Mouse (Mus musculus): ENCODE measurements around the gene Cntf. TPM values are rescaled to one million over a fixed set of nuclear protein-coding genes. Genes with fewer than 3 reads are reported as not detected.

Cntf gene
- polyA plus RNA-seq, 1 experiment from 2014 or later = 0.27 TPM

GRCm38 (mm10) chr19:12799081-12799480, 33.6 kb upstream of the Cntf start:
- 79% methylated on average over 3 of the region's 3 CpGs for WGBS
- Histone ChIP-seq H3K4me2 (no peak overlapping the region), H3K9me3 (ENCODE audit: control insufficient read depth, low read length) (no peaks in the 10 kb centered on the region), H3K36me3 (ENCODE audit: control insufficient read depth, insufficient read depth, low read length) (no peaks in the 10 kb centered on the region), H3K27ac (ENCODE audit: low read depth, low read length) (no peak overlapping the region), H3K27me3 (replicated peaks; ENCODE audit: control insufficient read depth, insufficient read depth, low read length) (no peaks in the 10 kb centered on the region), H3K9ac (ENCODE audit: low read depth, low read length) (no peak overlapping the region), H3K4me1 (replicated peaks; ENCODE audit: control insufficient read depth, insufficient read depth, low read length) (no peaks in the 10 kb centered on the region), H3K4me3 (ENCODE audit: low read depth, low read length) (no peak overlapping the region)
- DNase-seq (ENCODE audit: low spot score) (no peak), ATAC-seq (replicated peaks; ENCODE audit: low FRiP score) (no peak)

- no peak for DNase-seq (ENCODE audit: low spot score)
- Histone ChIP-seq H3K4me3 (ENCODE audit: low read depth, low read length) (no peak overlapping the region), H3K27ac (ENCODE audit: low read depth, low read length) (no peak overlapping the region), H3K36me3 (ENCODE audit: control insufficient read depth, insufficient read depth, low read length) (no peaks in the 10 kb centered on the region), H3K27me3 (replicated peaks; ENCODE audit: control insufficient read depth, insufficient read depth, low read length) (no peaks in the 10 kb centered on the region), H3K9ac (ENCODE audit: low read depth, low read length) (no peak overlapping the region), H3K4me2 (no peak overlapping the region), H3K9me3 (ENCODE audit: control insufficient read depth, low read length) (no peaks in the 10 kb centered on the region), H3K4me1 (replicated peaks; ENCODE audit: control insufficient read depth, insufficient read depth, low read length) (no peaks in the 10 kb centered on the region)
- 67% methylated on average over 4 of the region's 4 CpGs for WGBS
- no peak for ATAC-seq (replicated peaks; ENCODE audit: low FRiP score)
These were observed 33.0 kb upstream of the Cntf start for GRCm38 (mm10) chr19:12798404-12798803.

- Histone ChIP-seq H3K4me3 (ENCODE audit: low read depth, low read length) (peak overlapping the region; percentile 92), H3K9ac (ENCODE audit: low read depth, low read length) (peak overlapping the region; percentile 91), H3K4me1 (replicated peaks; ENCODE audit: control insufficient read depth, insufficient read depth, low read length) (peaks cover 3% of the 10 kb centered on the region; the same call in 1 of the 2 replicates), H3K27ac (ENCODE audit: low read depth, low read length) (peak overlapping the region; percentile 99), H3K36me3 (ENCODE audit: control insufficient read depth, insufficient read depth, low read length) (no peaks in the 10 kb centered on the region), H3K9me3 (ENCODE audit: control insufficient read depth, low read length) (no peaks in the 10 kb centered on the region), H3K4me2 (peak overlapping the region; percentile 82), H3K27me3 (replicated peaks; ENCODE audit: control insufficient read depth, insufficient read depth, low read length) (no peaks in the 10 kb centered on the region)
- WGBS = under 1% methylated on average over 7 of the region's 7 CpGs
- ATAC-seq (replicated peaks; ENCODE audit: low FRiP score) (no peak), DNase-seq (ENCODE audit: low spot score) (no peak)
These were observed 31.6 kb upstream of the Cntf start for GRCm38 (mm10) chr19:12797071-12797470.

GRCm38 (mm10) chr19:12796328-12796931, 31.0 kb upstream of the Cntf start:
- peak overlapping the region; percentile 92 for H3K4me3 ChIP-seq (ENCODE audit: low read depth, low read length)
- under 1% methylated on average over 29 of the region's 29 CpGs for WGBS
- ATAC-seq (replicated peaks; ENCODE audit: low FRiP score) (peak; percentile 39), DNase-seq (ENCODE audit: low spot score) (peak; percentile 73)
- peak overlapping the region; percentile 91 for H3K9ac ChIP-seq (ENCODE audit: low read depth, low read length)
- peaks cover 3% of the 10 kb centered on the region; the same call in 1 of the 2 replicates for H3K4me1 ChIP-seq (replicated peaks; ENCODE audit: control insufficient read depth, insufficient read depth, low read length)
- peak overlapping the region; percentile 82 for H3K4me2 ChIP-seq
- H3K9me3 ChIP-seq (ENCODE audit: control insufficient read depth, low read length) = no peaks in the 10 kb centered on the region
- H3K27me3 ChIP-seq (replicated peaks; ENCODE audit: control insufficient read depth, insufficient read depth, low read length) = no peaks in the 10 kb centered on the region
- peak overlapping the region; percentile 99 for H3K27ac ChIP-seq (ENCODE audit: low read depth, low read length)
- no peaks in the 10 kb centered on the region for H3K36me3 ChIP-seq (ENCODE audit: control insufficient read depth, insufficient read depth, low read length)

GRCm38 (mm10) chr19:12795511-12796327, 30.3 kb upstream of the Cntf start, which contains the start of the genes Zfp91 and Lpxn:
Zfp91 (minus strand) TSS chr19:12796126.
Lpxn (plus strand) TSS chr19:12796193.
- Histone ChIP-seq H3K4me1 (replicated peaks; ENCODE audit: control insufficient read depth, insufficient read depth, low read length) (peaks cover 6% of the 10 kb centered on the region; the same call in 1 of the 2 replicates), H3K27me3 (replicated peaks; ENCODE audit: control insufficient read depth, insufficient read depth, low read length) (no peaks in the 10 kb centered on the region), H3K36me3 (ENCODE audit: control insufficient read depth, insufficient read depth, low read length) (no peaks in the 10 kb centered on the region), H3K9ac (ENCODE audit: low read depth, low read length) (peak within 1 kb of the TSS; percentile 99), H3K4me3 (ENCODE audit: low read depth, low read length) (peak within 1 kb of the TSS; percentile 92), H3K27ac (ENCODE audit: low read depth, low read length) (peak within 1 kb of the TSS; percentile 99), H3K9me3 (ENCODE audit: control insufficient read depth, low read length) (no peaks in the 10 kb centered on the region), H3K4me2 (peak within 1 kb of the TSS; percentile 82)
- ATAC-seq (replicated peaks; ENCODE audit: low FRiP score) (peak; percentile 88), DNase-seq (ENCODE audit: low spot score) (peak; percentile 93)
- WGBS = under 1% methylated on average over 65 of the region's 76 CpGs

- Histone ChIP-seq H3K9me3 (ENCODE audit: control insufficient read depth, low read length) (no peaks in the 10 kb centered on the region), H3K4me1 (replicated peaks; ENCODE audit: control insufficient read depth, insufficient read depth, low read length) (peaks cover 6% of the 10 kb centered on the region; the same call in 1 of the 2 replicates), H3K4me3 (ENCODE audit: low read depth, low read length) (peak overlapping the region; percentile 92), H3K4me2 (peak overlapping the region; percentile 77), H3K27me3 (replicated peaks; ENCODE audit: control insufficient read depth, insufficient read depth, low read length) (no peaks in the 10 kb centered on the region), H3K36me3 (ENCODE audit: control insufficient read depth, insufficient read depth, low read length) (no peaks in the 10 kb centered on the region), H3K9ac (ENCODE audit: low read depth, low read length) (peak overlapping the region; percentile 99), H3K27ac (ENCODE audit: low read depth, low read length) (peak overlapping the region; percentile 99)
- WGBS = 0% methylated on average over 32 of the region's 63 CpGs
- DNase-seq (ENCODE audit: low spot score) = no peak
- ATAC-seq (replicated peaks; ENCODE audit: low FRiP score) = peak; percentile 10
These were observed 29.7 kb upstream of the Cntf start for GRCm38 (mm10) chr19:12795110-12795509.

- H3K4me1 ChIP-seq (replicated peaks; ENCODE audit: control insufficient read depth, insufficient read depth, low read length) = peaks cover 6% of the 10 kb centered on the region; the same call in 1 of the 2 replicates
- peak overlapping the region; percentile 77 for H3K4me2 ChIP-seq
- H3K27me3 ChIP-seq (replicated peaks; ENCODE audit: control insufficient read depth, insufficient read depth, low read length) = no peaks in the 10 kb centered on the region
- H3K9me3 ChIP-seq (ENCODE audit: control insufficient read depth, low read length) = no peaks in the 10 kb centered on the region
- H3K27ac ChIP-seq (ENCODE audit: low read depth, low read length) = peak overlapping the region; percentile 99
- no peaks in the 10 kb centered on the region for H3K36me3 ChIP-seq (ENCODE audit: control insufficient read depth, insufficient read depth, low read length)
- H3K4me3 ChIP-seq (ENCODE audit: low read depth, low read length) = peak overlapping the region; percentile 92
- ATAC-seq (replicated peaks; ENCODE audit: low FRiP score) (peak; percentile 73), DNase-seq (ENCODE audit: low spot score) (peak; percentile 90)
- WGBS = under 1% methylated on average over 34 of the region's 39 CpGs
- H3K9ac ChIP-seq (ENCODE audit: low read depth, low read length) = peak overlapping the region; percentile 99
These were observed 28.9 kb upstream of the Cntf start for GRCm38 (mm10) chr19:12794056-12795044.

GRCm38 (mm10) chr19:12792374-12792773, 26.9 kb upstream of the Cntf start:
- no peaks in the 10 kb centered on the region for H3K9me3 ChIP-seq (ENCODE audit: control insufficient read depth, low read length)
- no peak overlapping the region for H3K4me2 ChIP-seq
- H3K27ac ChIP-seq (ENCODE audit: low read depth, low read length) = no peak overlapping the region
- peaks cover 6% of the 10 kb centered on the region; the same call in 1 of the 2 replicates for H3K4me1 ChIP-seq (replicated peaks; ENCODE audit: control insufficient read depth, insufficient read depth, low read length)
- H3K36me3 ChIP-seq (ENCODE audit: control insufficient read depth, insufficient read depth, low read length) = no peaks in the 10 kb centered on the region
- no peak overlapping the region for H3K9ac ChIP-seq (ENCODE audit: low read depth, low read length)
- ATAC-seq (replicated peaks; ENCODE audit: low FRiP score) (no peak), DNase-seq (ENCODE audit: low spot score) (no peak)
- H3K4me3 ChIP-seq (ENCODE audit: low read depth, low read length) = no peak overlapping the region
- no peaks in the 10 kb centered on the region for H3K27me3 ChIP-seq (replicated peaks; ENCODE audit: control insufficient read depth, insufficient read depth, low read length)
